Mouse (Mus musculus) MEL (cell line): ENCODE data around the gene Hoxb4. TPM values are rescaled to one million over a fixed set of nuclear protein-coding genes. Genes with fewer than 3 reads are reported as not detected.

Experiments used
- DNase-seq: peaks from one replicate; pipeline ENCODE4 v3.0.0; 2011; ENCODE audit warnings: low read depth, low spot score
- H3K27ac ChIP-seq: 2 replicates; pipeline ENCODE4 v1.5.1; 2012; ENCODE audit warnings: low read depth, mild to moderate bottlenecking, control low read depth, low read length, moderate library complexity; ENCODE audit not compliant: control insufficient read depth
- H3K27me3 ChIP-seq, 2 experiments: fragments of 150-350 bp in 1 of 2; sonication (generic) in 1 of 2; 2 replicates each; pipeline ENCODE4 v1.6.1; 2012; ENCODE audit warnings: low read length in 2 of 2, mild to moderate bottlenecking in 2 of 2, improper control_type of control experiment in 1 of 2, moderate library complexity in 1 of 2; ENCODE audit not compliant: insufficient read depth in 2 of 2, control insufficient read depth in 1 of 2
- H3K36me3 ChIP-seq, 2 experiments: 2 replicates each; pipeline ENCODE4 v1.6.1; 2012 to 2014; ENCODE audit warnings: low read length in 2 of 2, improper control_type of control experiment in 1 of 2, inconsistent platforms in 1 of 2, mild to moderate bottlenecking in 1 of 2; ENCODE audit not compliant: insufficient read depth in 2 of 2, control insufficient read depth in 1 of 2
- H3K4me1 ChIP-seq, 2 experiments: fragments of 150-350 bp in 1 of 2; sonication (generic) in 1 of 2; 2 replicates each; pipeline ENCODE4 v1.6.1; 2012; ENCODE audit warnings: low read length in 2 of 2, improper control_type of control experiment in 1 of 2, mild to moderate bottlenecking in 1 of 2; ENCODE audit not compliant: insufficient read depth in 2 of 2, control insufficient read depth in 1 of 2
- H3K4me3 ChIP-seq, 2 experiments: fragments of 150-350 bp in 1 of 2; sonication (generic) in 1 of 2; 2 replicates each; pipeline ENCODE4 v1.5.1; 2012; ENCODE audit warnings: low read depth in 2 of 2, low read length in 2 of 2, mild to moderate bottlenecking in 2 of 2, moderate library complexity in 2 of 2, control low read depth in 1 of 2, improper control_type of control experiment in 1 of 2; ENCODE audit not compliant: control insufficient read depth in 1 of 2, insufficient read depth in 1 of 2
- H3K79me2 ChIP-seq: 2 replicates; pipeline ENCODE4 v1.6.1; 2012; ENCODE audit warnings: mild to moderate bottlenecking, low read length, moderate library complexity; ENCODE audit not compliant: control insufficient read depth, poor library complexity, insufficient read depth
- H3K9ac ChIP-seq: 2 replicates; pipeline ENCODE4 v1.6.1; 2012; ENCODE audit warnings: low read depth, mild to moderate bottlenecking, control low read depth, low read length, moderate library complexity; ENCODE audit not compliant: control insufficient read depth, poor library complexity, severe bottlenecking
- H3K9me3 ChIP-seq: fragments of 150-350 bp; sonication (generic); replicated peaks from 2 replicates; pipeline ENCODE4 v1.6.1; 2012; ENCODE audit warnings: mild to moderate bottlenecking, low read length, improper control_type of control experiment, moderate library complexity; ENCODE audit not compliant: insufficient read depth
- CHD1 ChIP-seq: IDR thresholded peaks from 2 replicates; pipeline ENCODE4 v1.6.1; 2012; ENCODE audit warnings: low read depth, mild to moderate bottlenecking, inconsistent platforms, low read length, improper control_type of control experiment
- CHD2 ChIP-seq: IDR thresholded peaks from 2 replicates; pipeline ENCODE4 v1.6.1; 2011; ENCODE audit warnings: low read length, improper control_type of control experiment
- CTCF ChIP-seq, 3 experiments: IDR thresholded peaks in 2 of 3; conservative IDR thresholded peaks in 1 of 3; 2 replicates each; pipeline ENCODE4 v1.5.1; 2011 to 2012; ENCODE audit warnings: low read length in 3 of 3, low read depth in 2 of 3, mild to moderate bottlenecking in 2 of 3, improper control_type of control experiment in 1 of 3, inconsistent platforms in 1 of 3, mixed read lengths in 1 of 3, moderate library complexity in 1 of 3; ENCODE audit not compliant: control insufficient read depth in 1 of 3, insufficient read depth in 1 of 3, poor library complexity in 1 of 3, severe bottlenecking in 1 of 3
- ETS1 ChIP-seq: IDR thresholded peaks from 2 replicates; pipeline ENCODE4 v1.6.1; 2012; ENCODE audit warnings: low read depth, mild to moderate bottlenecking, inconsistent platforms, low read length, improper control_type of control experiment, moderate library complexity
- GATA1 ChIP-seq: IDR thresholded peaks from 2 replicates; pipeline ENCODE4 v1.6.1; 2011; ENCODE audit warnings: low read depth, low read length, improper control_type of control experiment
- JUND ChIP-seq: IDR thresholded peaks from 2 replicates; pipeline ENCODE4 v1.6.1; 2011; ENCODE audit warnings: low read depth, mild to moderate bottlenecking, improper control_type of control experiment, low read length
- KAT2A ChIP-seq: conservative IDR thresholded peaks from 2 replicates; pipeline ENCODE4 v1.6.1; 2012; ENCODE audit warnings: low read depth, low read length, improper control_type of control experiment, inconsistent platforms
- MAFK ChIP-seq: IDR thresholded peaks from 2 replicates; pipeline ENCODE4 v1.6.1; 2011; ENCODE audit warnings: low read depth, mild to moderate bottlenecking, low read length, improper control_type of control experiment, borderline replicate concordance
- MEF2A ChIP-seq: IDR thresholded peaks from 2 replicates; pipeline ENCODE4 v1.6.1; 2014; ENCODE audit warnings: low read depth, mild to moderate bottlenecking, inconsistent platforms, low read length, improper control_type of control experiment; ENCODE audit not compliant: poor library complexity, insufficient replicate concordance, severe bottlenecking; ENCODE audit errors: extremely low read depth
- MXI1 ChIP-seq: IDR thresholded peaks from 2 replicates; pipeline ENCODE4 v1.6.1; 2011; ENCODE audit warnings: mild to moderate bottlenecking, low read depth, low read length, improper control_type of control experiment
- MYB ChIP-seq: IDR thresholded peaks from 2 replicates; pipeline ENCODE4 v1.6.1; 2011; ENCODE audit warnings: mild to moderate bottlenecking, low read depth, low read length, improper control_type of control experiment
- MYC ChIP-seq: IDR thresholded peaks from 2 replicates; pipeline ENCODE4 v1.6.1; 2011; ENCODE audit warnings: low read depth, mild to moderate bottlenecking, low read length, improper control_type of control experiment, moderate library complexity
- NELFE ChIP-seq: IDR thresholded peaks from 2 replicates; pipeline ENCODE4 v1.6.1; 2011; ENCODE audit warnings: low read depth, low read length, improper control_type of control experiment
- NRF1 ChIP-seq: IDR thresholded peaks from 2 replicates; pipeline ENCODE4 v1.6.1; 2014; ENCODE audit warnings: low read depth, mild to moderate bottlenecking, inconsistent platforms, low read length, improper control_type of control experiment, moderate library complexity; ENCODE audit not compliant: poor library complexity, insufficient read depth, severe bottlenecking
- POLR2A ChIP-seq, 2 experiments: IDR thresholded peaks; 2 replicates each; pipeline ENCODE4 v1.6.1; 2011 to 2012; ENCODE audit warnings: low read length in 2 of 2, mild to moderate bottlenecking in 2 of 2, control low read depth in 1 of 2, improper control_type of control experiment in 1 of 2, low read depth in 1 of 2, moderate library complexity in 1 of 2; ENCODE audit not compliant: control insufficient read depth in 1 of 2, insufficient read depth in 1 of 2, poor library complexity in 1 of 2
- POLR2AphosphoS2 ChIP-seq: IDR thresholded peaks from 2 replicates; pipeline ENCODE4 v1.6.1; 2011; ENCODE audit warnings: low read length, improper control_type of control experiment
- POLR2AphosphoS5 ChIP-seq: IDR thresholded peaks from 2 replicates; pipeline ENCODE4 v1.6.1; 2012; ENCODE audit warnings: low read depth, borderline replicate concordance, mild to moderate bottlenecking, inconsistent platforms, low read length, moderate library complexity, mixed read lengths
- SIN3A ChIP-seq: IDR thresholded peaks from 2 replicates; pipeline ENCODE4 v1.6.1; 2012; ENCODE audit warnings: low read length, improper control_type of control experiment, inconsistent platforms
- SMC3 ChIP-seq: IDR thresholded peaks from 2 replicates; pipeline ENCODE4 v1.6.1; 2011; ENCODE audit warnings: low read depth, low read length, improper control_type of control experiment
- TAL1 ChIP-seq: IDR thresholded peaks from 2 replicates; pipeline ENCODE4 v1.6.1; 2012; ENCODE audit warnings: mild to moderate bottlenecking, inconsistent platforms, low read length, moderate library complexity, mixed read lengths
- TBP ChIP-seq: IDR thresholded peaks from 2 replicates; pipeline ENCODE4 v1.8.0; 2011; ENCODE audit warnings: low read depth, low read length, improper control_type of control experiment
- TCF12 ChIP-seq: IDR thresholded peaks from 2 replicates; pipeline ENCODE4 v1.6.1; 2014; ENCODE audit warnings: low read depth, mild to moderate bottlenecking, inconsistent platforms, low read length, improper control_type of control experiment, moderate library complexity
- USF1 ChIP-seq: IDR thresholded peaks from 2 replicates; pipeline ENCODE4 v1.6.1; 2014; ENCODE audit warnings: low read depth, mild to moderate bottlenecking, inconsistent platforms, low read length, improper control_type of control experiment, moderate library complexity
- USF2 ChIP-seq, 2 experiments: IDR thresholded peaks; 2 replicates each; pipeline ENCODE4 v1.6.1; 2011 to 2012; ENCODE audit warnings: improper control_type of control experiment in 2 of 2, low read length in 2 of 2, borderline replicate concordance in 1 of 2, inconsistent platforms in 1 of 2, low read depth in 1 of 2, mild to moderate bottlenecking in 1 of 2; ENCODE audit not compliant: insufficient read depth in 1 of 2
- ZC3H11A ChIP-seq: IDR thresholded peaks from 2 replicates; pipeline ENCODE4 v1.6.1; 2012; ENCODE audit warnings: low read depth, mild to moderate bottlenecking, inconsistent platforms, low read length, improper control_type of control experiment
- ZMIZ1 ChIP-seq: IDR thresholded peaks from 2 replicates; pipeline ENCODE4 v1.6.1; 2012; ENCODE audit warnings: low read depth, mild to moderate bottlenecking, inconsistent platforms, low read length, improper control_type of control experiment, moderate library complexity
- polyA plus RNA-seq, 2 experiments: library from polyadenylated mRNA; stranded (reverse) in 1 of 2; unstranded in 1 of 2; fragments of >175 nt in 1 of 2; fragments of >200 nt in 1 of 2; gene quantifications; 2 replicates each; pipeline versions ENCODE4 v1.2.1 to v1.2.4; 2012; ENCODE audit warnings: low replicate concordance in 2 of 2, low read depth in 1 of 2; ENCODE audit not compliant: insufficient read length in 2 of 2, insufficient read depth in 1 of 2, missing spikeins in 1 of 2
- total RNA-seq: library from RNA; depleted of rRNA; stranded (reverse); fragments of 300-350 nt; gene quantifications from 2 replicates; pipeline ENCODE4 v1.2.3, GENCODE M21; 2012

The Hoxb4 gene
- total and polyA plus RNA-seq, 3 experiments, result not detected

DNA sequence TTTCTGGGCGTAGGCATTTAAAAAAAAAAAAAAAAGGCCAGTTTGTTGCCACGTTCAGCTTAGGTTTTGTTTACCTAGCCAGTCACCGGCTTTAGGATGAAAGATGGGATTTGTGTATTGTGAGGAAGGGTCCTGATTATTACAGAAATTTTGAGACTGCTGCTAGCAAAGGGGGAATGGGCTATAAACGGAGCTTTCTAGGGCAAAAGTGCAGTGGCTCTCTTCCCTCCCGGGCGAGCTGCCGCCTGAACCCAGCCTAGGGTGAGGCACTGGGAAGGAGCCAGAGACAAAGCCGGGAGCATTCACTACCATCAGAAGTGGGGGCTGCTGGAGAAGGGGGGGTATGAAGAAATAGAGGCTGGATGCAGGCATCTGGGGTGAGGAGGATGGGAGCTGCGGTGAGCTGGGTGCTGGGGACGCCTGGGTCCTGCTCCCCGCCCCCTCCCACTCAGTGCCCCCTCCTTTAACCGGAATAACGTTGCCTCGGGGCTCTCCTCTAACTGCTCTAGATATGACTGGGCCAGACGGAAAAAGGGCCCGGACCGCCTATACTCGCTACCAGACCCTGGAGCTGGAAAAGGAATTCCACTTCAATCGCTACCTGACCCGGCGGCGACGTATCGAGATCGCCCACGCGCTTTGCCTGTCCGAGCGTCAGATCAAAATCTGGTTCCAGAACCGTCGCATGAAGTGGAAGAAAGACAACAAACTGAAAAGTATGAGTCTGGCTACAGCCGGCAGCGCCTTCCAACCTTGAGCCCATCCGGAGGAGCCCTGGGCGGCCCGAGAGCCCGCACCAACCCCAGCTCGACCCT is 13.5 kb upstream of the Hoxb4 start:
- H3K9ac ChIP-seq, result no peak overlapping the region

DNA sequence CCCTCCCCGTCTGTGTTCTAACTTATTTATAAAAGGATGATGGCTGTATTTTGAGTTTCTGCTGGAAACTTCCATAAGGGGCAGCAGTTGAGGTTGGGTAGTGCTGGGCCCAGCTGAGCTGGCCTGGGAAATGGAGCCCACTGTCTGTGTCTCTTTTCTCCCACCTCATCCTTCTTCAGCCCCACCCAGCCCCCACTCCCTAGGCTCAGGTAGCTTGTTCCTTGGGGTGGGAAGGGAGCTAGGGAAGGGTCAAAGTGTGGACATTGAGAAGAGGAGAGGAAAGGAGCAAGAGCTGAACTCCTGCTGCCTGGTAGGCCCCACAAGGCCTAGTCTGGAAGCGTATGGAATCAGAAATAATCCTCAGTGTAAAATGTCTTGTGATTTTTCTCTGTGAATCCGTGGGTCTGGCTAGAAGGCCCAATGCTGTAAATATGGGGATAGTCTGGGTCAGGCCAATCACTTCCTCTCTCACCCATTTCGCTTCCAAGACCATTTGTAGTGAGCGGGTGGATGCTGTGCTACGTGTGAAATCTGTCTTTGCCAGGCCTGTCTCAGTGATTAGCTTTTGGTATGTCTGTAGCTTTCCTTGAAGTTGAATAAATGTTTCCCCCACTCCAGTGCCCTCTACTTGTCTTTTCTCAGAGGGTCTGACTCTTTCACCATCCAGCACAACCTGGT is 12.4 kb upstream of the Hoxb4 start:
- H3K36me3 ChIP-seq, result no peaks in the 10 kb centered on the region
- H3K79me2 ChIP-seq, result no peaks in the 10 kb centered on the region
- H3K9ac ChIP-seq, result no peak overlapping the region
- H3K4me1 ChIP-seq, result no peaks in the 10 kb centered on the region
- TF ChIP-seq TAL1 (no peak), GATA1 (no peak), TBP (no peak), TCF12 (no peak), NRF1 (no peak), MAFK (no peak), NELFE (no peak), ZMIZ1 (no peak), MEF2A (no peak), MYC (no peak), SIN3A (no peak), POLR2A (IDR thresholded peaks at IDR 0.05; ENCODE audit: control insufficient read depth in 1 of 2, insufficient read depth in 1 of 2, low read depth in 1 of 2, low read length in 2 of 2, poor library complexity in 1 of 2) (no peak), MXI1 (no peak), ZC3H11A (no peak), USF2 (IDR thresholded peaks at IDR 0.05; ENCODE audit: borderline replicate concordance in 1 of 2, insufficient read depth in 1 of 2, low read depth in 1 of 2, low read length in 2 of 2) (no peak), MYB (no peak)
- no peaks in the 10 kb centered on the region for H3K9me3 ChIP-seq
- H3K27ac ChIP-seq, result no peak overlapping the region
- H3K27me3 ChIP-seq, result peaks cover 0 to 2% of the 10 kb centered on the region in 2 experiments; a peak in 2 of 4 replicates
- H3K4me3 ChIP-seq, result no peak overlapping the region
- no peak for DNase-seq

More for the DNA sequence above, 13.5 kb upstream of the Hoxb4 start:
- Histone ChIP-seq H3K9me3 (no peaks in the 10 kb centered on the region), H3K4me3 (no peak overlapping the region), H3K4me1 (no peaks in the 10 kb centered on the region), H3K27me3 (peaks cover 0 to 2% of the 10 kb centered on the region in 2 experiments; a peak in 2 of 4 replicates), H3K36me3 (no peaks in the 10 kb centered on the region), H3K79me2 (no peaks in the 10 kb centered on the region), H3K27ac (no peak overlapping the region)
- no peak for DNase-seq
- no peak for TF ChIP-seq USF2 (IDR thresholded peaks at IDR 0.05; ENCODE audit: borderline replicate concordance in 1 of 2, insufficient read depth in 1 of 2, low read depth in 1 of 2, low read length in 2 of 2)
- no peak for TF ChIP-seq NRF1
- no peak for TF ChIP-seq ZC3H11A
- no peak for TF ChIP-seq CHD2
- TF ChIP-seq JUND, result no peak
- TF ChIP-seq CHD1, result no peak
- TF ChIP-seq MAFK, result no peak
- no peak for TF ChIP-seq USF1
- TF ChIP-seq CTCF (IDR thresholded peaks at IDR 0.05 in 2 of 3, conservative IDR thresholded peaks at IDR 0.05 in 1 of 3; ENCODE audit: control insufficient read depth in 1 of 3, insufficient read depth in 1 of 3, low read depth in 2 of 3, low read length in 3 of 3, poor library complexity in 1 of 3, severe bottlenecking in 1 of 3), result no peak
- no peak for TF ChIP-seq POLR2AphosphoS2
- TF ChIP-seq POLR2AphosphoS5, result no peak
- TF ChIP-seq MYC, result no peak
- TF ChIP-seq SMC3, result no peak
- TF ChIP-seq TAL1, result no peak
- no peak for TF ChIP-seq NELFE
- no peak for TF ChIP-seq ETS1
- TF ChIP-seq GATA1, result no peak
- no peak for TF ChIP-seq KAT2A
- no peak for TF ChIP-seq SIN3A
- no peak for TF ChIP-seq MXI1
